Mouse (Mus musculus) embryonic facial prominence, embryonic 14.5 days (tissue): ENCODE data around the gene Olfr1100. TPM values are rescaled to one million over a fixed set of nuclear protein-coding genes. Genes with fewer than 3 reads are reported as not detected.

Experiments
- ATAC-seq: fragments of 200-750 bp; cut with Nextera tagmentation; 2 replicates; pipeline ENCODE4 v1.8.0; 2017; ENCODE audit warnings: low read depth, moderate number of reproducible peaks, moderate TSS enrichment
- DNase-seq: peaks from one replicate; pipeline ENCODE4 v3.0.0-alpha.2; 2015; ENCODE audit warnings: low spot score
- H3K27ac ChIP-seq: fragments of 300-500 bp; sonication (generic); replicated peaks from 2 replicates; pipeline ENCODE4 v1.5.1; 2014; ENCODE audit warnings: low read depth, mild to moderate bottlenecking, low read length, moderate library complexity
- H3K27me3 ChIP-seq: fragments of 300-500 bp; sonication (generic); replicated peaks from 2 replicates; pipeline ENCODE4 v1.6.1; 2014; ENCODE audit warnings: low read length; ENCODE audit not compliant: control insufficient read depth, insufficient read depth
- H3K36me3 ChIP-seq: fragments of 300-500 bp; sonication (generic); 2 replicates; pipeline ENCODE4 v1.6.1; 2014; ENCODE audit warnings: low read length, mixed read lengths; ENCODE audit not compliant: control insufficient read depth, insufficient read depth
- H3K4me1 ChIP-seq: fragments of 300-500 bp; sonication (generic); 2 replicates; pipeline ENCODE4 v1.6.1; 2014; ENCODE audit warnings: antibody characterized with exemption, low read length; ENCODE audit not compliant: control insufficient read depth, insufficient read depth
- H3K4me2 ChIP-seq: fragments of 300-500 bp; sonication (generic); 2 replicates; pipeline ENCODE4 v1.6.1; 2014; ENCODE audit warnings: low read depth, mild to moderate bottlenecking, low read length, moderate library complexity, mixed read lengths
- H3K4me3 ChIP-seq: fragments of 300-500 bp; sonication (generic); 2 replicates; pipeline ENCODE4 v1.5.1; 2014; ENCODE audit warnings: low read depth, mild to moderate bottlenecking, low read length
- H3K9ac ChIP-seq: fragments of 300-500 bp; sonication (generic); 2 replicates; pipeline ENCODE4 v1.6.1; 2014; ENCODE audit warnings: low read depth, mild to moderate bottlenecking, low read length, moderate library complexity, mixed read lengths
- H3K9me3 ChIP-seq: fragments of 300-500 bp; sonication (generic); 2 replicates; pipeline ENCODE4 v1.6.1; 2016; ENCODE audit warnings: low read length; ENCODE audit not compliant: control insufficient read depth
- WGBS: fragments of 180-500 bp; shearing (Covaris S2); extraction: QIAGEN DNeasy Blood & Tissue Kit; methylation state at CpG from one replicate; pipeline ENCODE4 v1.1.7; 2014; 5-methylcytosine and 5-hydroxymethylcytosine counted together
- polyA plus RNA-seq: library from polyadenylated mRNA; unstranded; fragments of >200 nt; fragmentation: Nextera tagmentation; extraction: Ambion mirVana; gene quantifications from 2 replicates; pipeline ENCODE4 v1.2.1, GENCODE M21; 2014

Olfr1100 gene
- polyA plus RNA-seq: not detected in 2 replicates

GRCm38 (mm10) chr2:86979854-86980253 is at the start of gene Olfr1100:
Gene Olfr1100 (minus strand): TSS chr2:86979954.
- Histone ChIP-seq H3K9ac (no peak within 1 kb of the TSS), H3K27ac (no peak within 1 kb of the TSS), H3K9me3 (no peaks in the 10 kb centered on the region), H3K36me3 (no peaks in the 10 kb centered on the region), H3K4me2 (no peak within 1 kb of the TSS), H3K27me3 (no peaks in the 10 kb centered on the region), H3K4me3 (no peak within 1 kb of the TSS), H3K4me1 (no peaks in the 10 kb centered on the region)
- DNase-seq: no peak
- no peak for ATAC-seq
- 71% methylated on average over 3 of the region's 3 CpGs for WGBS

- Histone ChIP-seq H3K9me3 (no peaks in the 10 kb centered on the region), H3K36me3 (no peaks in the 10 kb centered on the region), H3K9ac (no peak within 1 kb of the TSS), H3K4me3 (no peak within 1 kb of the TSS), H3K27ac (no peak within 1 kb of the TSS), H3K4me1 (no peaks in the 10 kb centered on the region), H3K4me2 (no peak within 1 kb of the TSS), H3K27me3 (no peaks in the 10 kb centered on the region)
- 68% methylated on average over 1 of the region's 1 CpGs for WGBS
- ATAC-seq: no peak
- no peak for DNase-seq
These were observed 47.2 kb upstream of the Olfr1100 start, which contains the start of gene Olfr1104 for GRCm38 (mm10) chr2:87026980-87027379. Gene Olfr1104 (minus strand): TSS chr2:87027080.

GRCm38 (mm10) chr2:86998098-86998497 is 18.3 kb upstream of the Olfr1100 start, which contains the start of gene Olfr1102:
Gene Olfr1102 (plus strand): TSS chr2:86998398.
- H3K4me1 ChIP-seq: no peaks in the 10 kb centered on the region
- no peak within 1 kb of the TSS for H3K4me2 ChIP-seq
- H3K27me3 ChIP-seq: no peaks in the 10 kb centered on the region
- H3K4me3 ChIP-seq: no peak within 1 kb of the TSS
- no peaks in the 10 kb centered on the region for H3K36me3 ChIP-seq
- H3K27ac ChIP-seq: no peak within 1 kb of the TSS
- DNase-seq: no peak
- H3K9ac ChIP-seq: no peak within 1 kb of the TSS
- no peak for ATAC-seq
- H3K9me3 ChIP-seq: no peaks in the 10 kb centered on the region

- no peaks in the 10 kb centered on the region for H3K27me3 ChIP-seq
- ATAC-seq (no peak), DNase-seq (no peak)
- WGBS: 75% methylated on average over 3 of the region's 3 CpGs
- no peak within 1 kb of the TSS for H3K4me3 ChIP-seq
- no peaks in the 10 kb centered on the region for H3K36me3 ChIP-seq
- no peaks in the 10 kb centered on the region for H3K4me1 ChIP-seq
- no peaks in the 10 kb centered on the region for H3K9me3 ChIP-seq
- no peak within 1 kb of the TSS for H3K4me2 ChIP-seq
- H3K27ac ChIP-seq: no peak within 1 kb of the TSS
- H3K9ac ChIP-seq: no peak within 1 kb of the TSS
These were observed 11.4 kb upstream of the Olfr1100 start, which contains the start of gene Olfr1101 for GRCm38 (mm10) chr2:86991121-86991520. Gene Olfr1101 (minus strand): TSS chr2:86991221.

GRCm38 (mm10) chr2:86960593-86960992 is 19.2 kb downstream of the Olfr1100 start, which contains the start of gene Olfr1099:
Gene Olfr1099 (minus strand): TSS chr2:86960693.
- DNase-seq: no peak
- Histone ChIP-seq H3K4me1 (no peaks in the 10 kb centered on the region), H3K27me3 (no peaks in the 10 kb centered on the region), H3K27ac (no peak within 1 kb of the TSS), H3K9ac (no peak within 1 kb of the TSS), H3K4me3 (no peak within 1 kb of the TSS), H3K4me2 (no peak within 1 kb of the TSS), H3K36me3 (no peaks in the 10 kb centered on the region), H3K9me3 (no peaks in the 10 kb centered on the region)
- no peak for ATAC-seq
- 95% methylated on average over 1 of the region's 1 CpGs for WGBS

- no peaks in the 10 kb centered on the region for H3K4me1 ChIP-seq
- H3K4me2 ChIP-seq: no peak overlapping the region
- H3K27ac ChIP-seq: no peak overlapping the region
- H3K9ac ChIP-seq: no peak overlapping the region
- ATAC-seq (no peak), DNase-seq (no peak)
- no peaks in the 10 kb centered on the region for H3K36me3 ChIP-seq
- H3K4me3 ChIP-seq: no peak overlapping the region
- no peaks in the 10 kb centered on the region for H3K27me3 ChIP-seq
- H3K9me3 ChIP-seq: no peaks in the 10 kb centered on the region
These were observed 53.2 kb downstream of the Olfr1100 start for GRCm38 (mm10) chr2:86926557-86926956.

Other genes with a start within 250 kb of the Olfr1100 start
- not detected in 2 replicates for gene Olfr1089, start 246.3 kb downstream of the Olfr1100 start, polyA plus RNA-seq
- gene Olfr1090, start 221.0 kb downstream of the Olfr1100 start, polyA plus RNA-seq: not detected in 2 replicates
- not detected in 2 replicates for gene Olfr1093, start 197.5 kb downstream of the Olfr1100 start, polyA plus RNA-seq
- gene Olfr141, start 169.9 kb downstream of the Olfr1100 start, polyA plus RNA-seq: not detected in 2 replicates
- not detected in 2 replicates for gene Olfr1094, start 155.3 kb downstream of the Olfr1100 start, polyA plus RNA-seq
- gene Olfr1095, start 128.3 kb downstream of the Olfr1100 start, polyA plus RNA-seq: not detected in 2 replicates
- gene Gm13723, start 105.2 kb downstream of the Olfr1100 start, polyA plus RNA-seq: not detected in 2 replicates
- 0.05 TPM in 1 of 2 replicates, not detected in the other for gene Olfr1097, start 87.7 kb downstream of the Olfr1100 start, polyA plus RNA-seq
- gene Olfr1098, start 55.4 kb downstream of the Olfr1100 start, polyA plus RNA-seq: 0.06 TPM in 1 of 2 replicates, not detected in the other
- gene Olfr1099, start 19.3 kb downstream of the Olfr1100 start, polyA plus RNA-seq: not detected in 2 replicates
- not detected in 2 replicates for gene Olfr1101, start 11.3 kb upstream of the Olfr1100 start, polyA plus RNA-seq
- gene Olfr1102, start 18.4 kb upstream of the Olfr1100 start, polyA plus RNA-seq: not detected in 2 replicates
- gene Olfr1104, start 47.1 kb upstream of the Olfr1100 start, polyA plus RNA-seq: 0.24 TPM in 1 of 2 replicates, not detected in the other
- gene Olfr1105, start 56.6 kb upstream of the Olfr1100 start, polyA plus RNA-seq: 0.18 TPM in 1 of 2 replicates, not detected in the other
- gene Olfr1106, start 72.3 kb upstream of the Olfr1100 start, polyA plus RNA-seq: not detected in 2 replicates
- gene Olfr1107, start 95.9 kb upstream of the Olfr1100 start, polyA plus RNA-seq: not detected in 2 replicates
- not detected in 2 replicates for gene Olfr1109, start 116.1 kb upstream of the Olfr1100 start, polyA plus RNA-seq
- not detected in 2 replicates for gene Olfr259, start 134.6 kb upstream of the Olfr1100 start, polyA plus RNA-seq
- 0.06 TPM in 1 of 2 replicates, not detected in the other for gene Olfr1110, start 160.3 kb upstream of the Olfr1100 start, polyA plus RNA-seq
- gene Olfr1111, start 172.7 kb upstream of the Olfr1100 start, polyA plus RNA-seq: not detected in 2 replicates
- gene Olfr1112, start 207.8 kb upstream of the Olfr1100 start, polyA plus RNA-seq: not detected in 2 replicates
- not detected in 2 replicates for gene Olfr1113, start 229.0 kb upstream of the Olfr1100 start, polyA plus RNA-seq